Mouse (Mus musculus) hindlimb bud, embryonic 11.5 days (tissue): ENCODE measurements at regions not wholly inside any gene's neighbourhood (a gene's known extent, or its start where the extent isn't known, plus 50 kb on each side); places are given as distances from the start of the nearest gene placed in this dataset.
A peak's percentile ranks its signal among the peaks of the same experiment; 100 is the strongest.

ENCODE experiments used
- DNase-seq: peaks from one replicate; pipeline ENCODE4 v3.0.0-alpha.2; 2012; ENCODE audit warnings: low read depth, low spot score; ENCODE audit errors: extremely low spot score

- no peak for DNase-seq
These were observed 157.6 kb downstream of the Gm26897 start for GRCm38 (mm10) chr5:111891261-111891693.

- no peak for DNase-seq
These were observed 159.2 kb downstream of the Gm26897 start for GRCm38 (mm10) chr5:111892956-111893355.

- DNase-seq, result no peak
These were observed 160.2 kb downstream of the Gm26897 start for GRCm38 (mm10) chr5:111893905-111894311.

- DNase-seq, result no peak
These were observed 163.8 kb downstream of the Gm26897 start for GRCm38 (mm10) chr5:111897568-111897967.

- no peak for DNase-seq
These were observed 164.8 kb downstream of the Gm26897 start for GRCm38 (mm10) chr5:111898482-111898881.

- no peak for DNase-seq
These were observed 167.5 kb downstream of the Gm26897 start for GRCm38 (mm10) chr5:111901197-111901596.

- peak; percentile 60 for DNase-seq
These were observed 168.0 kb downstream of the Gm26897 start for GRCm38 (mm10) chr5:111901678-111902077.

- DNase-seq, result no peak
These were observed 174.4 kb downstream of the Gm26897 start for GRCm38 (mm10) chr5:111908085-111908484.

- no peak for DNase-seq
These were observed 176.8 kb downstream of the Gm26897 start for GRCm38 (mm10) chr5:111910514-111910913.

GRCm38 (mm10) chr5:111913354-111913753 is 179.6 kb downstream of the Gm26897 start:
- DNase-seq, result no peak

- no peak for DNase-seq
These were observed 180.6 kb downstream of the Gm26897 start for GRCm38 (mm10) chr5:111914296-111914695.

- no peak for DNase-seq
These were observed 184.0 kb downstream of the Gm26897 start for GRCm38 (mm10) chr5:111917643-111918252.

- DNase-seq, result no peak
These were observed 185.2 kb downstream of the Gm26897 start for GRCm38 (mm10) chr5:111918888-111919287.

GRCm38 (mm10) chr5:111922991-111923701 is 189.4 kb downstream of the Gm26897 start:
- no peak for DNase-seq

- DNase-seq, result no peak
These were observed 192.0 kb downstream of the Gm26897 start for GRCm38 (mm10) chr5:111925757-111926156.

GRCm38 (mm10) chr5:111929180-111929990 is 195.7 kb downstream of the Gm26897 start:
- no peak for DNase-seq

GRCm38 (mm10) chr5:111929991-111930339 is 196.2 kb downstream of the Gm26897 start:
- DNase-seq, result no peak

GRCm38 (mm10) chr5:111931733-111932132 is 198.0 kb downstream of the Gm26897 start:
- no peak for DNase-seq

- DNase-seq, result no peak
These were observed 201.8 kb downstream of the Gm26897 start for GRCm38 (mm10) chr5:111935381-111936134.

GRCm38 (mm10) chr5:111941831-111942230 is 208.1 kb downstream of the Gm26897 start:
- DNase-seq, result no peak

GRCm38 (mm10) chr5:111942792-111943191 is 209.1 kb downstream of the Gm26897 start:
- no peak for DNase-seq
